Mouse (Mus musculus) frontal cortex, postnatal 14 days (tissue): ENCODE measurements around the gene Pccb.

Source experiments
- DNase-seq, 2 experiments: peaks; one replicate each; pipeline ENCODE4 v3.0.0; 2022; ENCODE audit warnings: low spot score in 2 of 2

The Pccb gene

GRCm38 (mm10) chr9:101045710-101046338 lies 11.1 kb upstream of the Pccb start:
- no peak for DNase-seq

DNA sequence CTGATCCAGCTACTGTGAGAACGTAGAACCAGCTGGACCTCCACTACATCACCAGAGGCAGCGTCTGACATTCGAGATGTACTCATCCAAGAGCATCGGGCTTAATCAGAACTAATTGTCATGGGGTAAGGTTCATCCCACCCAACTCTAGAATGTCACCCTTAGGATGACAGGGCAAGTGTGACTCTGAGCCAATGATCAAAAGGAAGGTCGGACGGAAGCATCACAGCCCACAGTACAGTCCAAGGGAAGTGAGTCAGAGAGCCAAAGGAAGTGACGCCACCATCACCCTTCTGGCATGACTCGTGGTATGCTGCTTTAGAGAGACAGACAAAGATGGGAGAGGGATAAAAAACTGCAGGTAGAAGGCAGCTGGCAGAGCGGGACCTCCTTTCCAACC lies 7.6 kb upstream of the Pccb start:
- no peak for DNase-seq

- DNase-seq = no peak
Measured at GRCm38 (mm10) chr9:101041508-101041907, 6.8 kb upstream of the Pccb start.

GRCm38 (mm10) chr9:101038634-101039033 lies 3.9 kb upstream of the Pccb start:
- DNase-seq = no peak

GRCm38 (mm10) chr9:101037396-101037795 lies 2.7 kb upstream of the Pccb start:
- DNase-seq = no peak

GRCm38 (mm10) chr9:101036876-101037275 lies 2.2 kb upstream of the Pccb start:
- DNase-seq = no peak

- no peak for DNase-seq
Measured at GRCm38 (mm10) chr9:101035836-101036596, 1.3 kb upstream of the Pccb start.

GRCm38 (mm10) chr9:101033761-101034447 lies 794 bp downstream of the Pccb start:
- no peak for DNase-seq

DNA sequence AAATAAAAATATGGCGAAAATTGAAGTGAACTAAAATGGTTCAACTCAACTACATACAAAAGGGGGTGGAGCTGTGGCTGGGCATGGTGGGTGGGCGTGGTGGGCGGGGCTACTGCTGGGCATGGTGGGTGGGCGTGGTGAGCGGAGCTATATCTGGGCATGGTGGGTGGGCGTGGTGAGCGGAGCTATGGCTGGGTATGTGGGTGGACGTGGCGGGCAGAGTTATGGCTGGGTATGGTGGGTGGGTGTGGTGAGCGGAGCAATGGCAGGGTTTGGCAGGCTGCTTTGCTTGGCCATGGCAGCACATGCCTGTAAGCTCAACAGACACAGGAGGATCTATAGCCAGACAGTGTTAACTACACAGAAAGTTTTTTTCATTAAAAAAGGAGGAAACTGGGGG lies 15.9 kb downstream of the Pccb start:
- DNase-seq = no peak

- no peak for DNase-seq
Measured at GRCm38 (mm10) chr9:101017734-101018516, 16.8 kb downstream of the Pccb start.

DNA sequence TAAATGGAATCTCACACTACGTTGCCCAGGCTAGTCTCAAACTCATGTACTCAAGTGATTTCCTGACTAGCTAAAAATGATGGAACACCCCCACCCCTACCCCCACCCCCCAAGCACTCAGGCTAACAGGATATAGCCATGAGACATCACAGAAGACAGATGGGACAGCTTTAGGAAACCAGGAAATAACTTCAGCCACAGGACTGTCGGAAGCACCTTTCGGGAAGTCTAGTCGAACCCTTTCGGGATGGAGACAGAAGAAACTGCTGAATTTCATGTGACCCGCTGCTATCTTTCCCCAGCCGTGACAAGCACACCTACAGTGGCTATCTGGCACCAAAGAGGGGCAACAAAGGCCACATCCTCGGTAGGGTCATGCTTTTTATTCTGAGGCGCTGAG lies 19.4 kb downstream of the Pccb start:
- DNase-seq = no peak

GRCm38 (mm10) chr9:101012433-101012832 lies 22.3 kb downstream of the Pccb start:
- DNase-seq = no peak

GRCm38 (mm10) chr9:101005866-101006265 lies 28.8 kb downstream of the Pccb start:
- DNase-seq = no peak

DNA sequence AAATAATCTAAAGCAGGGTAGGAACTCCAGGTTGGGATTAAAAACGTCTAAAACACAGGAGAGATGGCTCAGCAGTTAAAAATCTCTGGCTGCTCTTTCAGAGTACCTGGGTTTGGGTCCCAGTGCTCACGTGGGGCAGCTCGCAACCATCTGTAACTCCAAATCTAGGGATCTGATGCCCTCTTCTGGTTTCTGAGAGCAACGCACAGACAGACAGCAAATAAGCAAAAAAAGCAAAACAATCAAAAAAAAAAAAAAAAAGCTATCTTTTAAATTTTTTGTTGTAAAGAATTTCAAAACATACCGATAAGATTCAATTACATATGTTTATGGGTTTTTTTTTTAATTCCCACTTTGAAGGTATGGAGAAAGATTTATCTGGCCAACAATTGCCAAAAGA lies 31.4 kb downstream of the Pccb start:
- no peak for DNase-seq

- DNase-seq = no peak
Measured at GRCm38 (mm10) chr9:101002841-101003240, 31.9 kb downstream of the Pccb start.

- no peak for DNase-seq
Measured at GRCm38 (mm10) chr9:101002053-101002452, 32.6 kb downstream of the Pccb start.

- no peak for DNase-seq
Measured at GRCm38 (mm10) chr9:100997138-100997537, 37.6 kb downstream of the Pccb start.

DNA sequence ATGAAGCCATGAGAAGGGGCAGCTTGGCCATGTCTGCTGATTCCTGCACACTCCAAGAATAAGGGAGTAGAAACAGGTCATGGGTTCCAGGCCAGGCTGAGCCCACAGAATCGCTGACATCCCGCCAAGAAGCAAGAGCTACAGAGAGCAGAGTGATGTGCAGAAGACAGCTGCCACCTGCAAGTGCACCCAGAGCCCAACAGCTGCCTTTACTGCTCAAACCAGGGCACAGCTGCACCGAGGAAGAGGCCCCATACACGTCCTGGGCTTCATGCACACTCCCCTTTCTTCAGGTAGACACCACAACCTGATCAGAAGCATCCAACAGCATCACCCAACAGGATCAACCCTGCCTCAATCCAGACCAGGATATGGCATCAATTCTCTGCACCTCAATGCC lies 40.8 kb downstream of the Pccb start:
- DNase-seq = no peak

DNA sequence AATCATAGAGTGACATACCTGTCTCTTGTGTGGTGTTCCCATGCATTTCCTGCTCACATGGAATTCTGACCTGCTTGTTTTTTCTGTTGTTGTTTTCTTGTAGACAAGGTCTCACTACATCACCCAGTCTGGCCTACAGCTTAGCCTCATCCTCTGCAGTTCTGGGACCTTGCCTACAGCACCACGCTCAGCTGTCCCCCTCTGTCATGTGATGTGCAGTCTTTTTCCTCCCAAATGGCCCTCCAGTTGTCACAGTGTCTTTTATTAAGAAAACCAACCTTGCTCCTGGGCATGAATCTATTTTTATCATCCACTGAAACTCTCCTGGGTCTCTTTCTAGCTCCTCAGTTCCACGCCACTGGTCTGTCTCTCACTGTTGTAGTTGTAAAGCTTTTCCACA lies 42.5 kb downstream of the Pccb start:
- no peak for DNase-seq

- no peak for DNase-seq
Measured at GRCm38 (mm10) chr9:100991321-100991720, 43.4 kb downstream of the Pccb start.

GRCm38 (mm10) chr9:100990609-100991008 lies 44.1 kb downstream of the Pccb start:
- no peak for DNase-seq

- DNase-seq = no peak
Measured at GRCm38 (mm10) chr9:100987850-100988249, 46.8 kb downstream of the Pccb start.
